Mouse (Mus musculus): ENCODE measurements around the gene Rfx6.

DNA sequence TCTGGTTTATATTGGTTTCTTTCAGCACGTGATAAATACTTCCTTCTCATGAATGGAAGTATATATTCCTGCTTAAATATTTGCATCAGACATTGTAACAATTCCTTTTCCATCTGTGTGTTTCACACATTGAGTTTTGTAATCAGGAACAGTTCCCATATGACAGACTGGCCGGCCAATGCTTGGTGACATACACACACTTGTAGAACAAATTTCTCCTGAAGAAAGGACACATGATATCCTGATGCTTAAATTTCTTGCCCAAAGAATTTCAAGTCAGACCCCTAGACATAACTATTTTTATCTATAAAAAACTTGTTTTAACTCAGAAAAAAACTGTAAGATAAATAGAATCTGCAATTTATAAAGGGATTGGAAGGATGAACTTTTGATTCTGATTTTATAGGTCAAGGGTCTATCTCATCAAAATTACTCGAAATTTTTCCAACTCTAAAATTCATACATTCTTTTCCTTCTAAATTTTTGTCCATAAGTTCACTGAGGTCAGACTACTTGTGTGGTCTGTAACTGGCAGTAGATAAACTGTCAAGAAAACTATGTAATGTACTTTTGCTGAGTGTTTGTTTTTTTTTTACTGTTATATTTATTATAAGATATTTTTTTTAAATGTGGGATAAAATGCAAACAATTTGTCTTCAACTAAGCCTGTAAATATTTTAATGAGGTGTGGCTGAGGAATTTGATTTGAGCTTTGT lies 27.9 kb upstream of the Rfx6 start:
- no peak for TF ChIP-seq CTCF (IDR thresholded peaks at IDR 0.05)
- TF ChIP-seq EP300 (IDR thresholded peaks at IDR 0.05; ENCODE audit: insufficient read depth, low read depth, low read length): no peak

Data from heart, adult 2 months (tissue).